Mouse (Mus musculus) midbrain, embryonic 11.5 days (tissue): ENCODE data around the gene Bmpr2. TPM values are rescaled to one million over a fixed set of nuclear protein-coding genes. Genes with fewer than 3 reads are reported as not detected.

Source experiments
- ATAC-seq: fragments of 200-750 bp; cut with Nextera tagmentation; 2 replicates; pipeline ENCODE4 v1.8.0; 2017; ENCODE audit warnings: moderate TSS enrichment, moderate library complexity; ENCODE audit not compliant: low FRiP score
- DNase-seq: peaks from one replicate; pipeline ENCODE4 v3.0.0; 2015; ENCODE audit warnings: low spot score; ENCODE audit errors: missing footprints
- H3K27ac ChIP-seq: fragments of 300-500 bp; sonication (generic); 2 replicates; pipeline ENCODE4 v1.5.1; 2014; ENCODE audit warnings: low read depth, low read length
- H3K27me3 ChIP-seq: fragments of 300-500 bp; sonication (generic); 2 replicates; pipeline ENCODE4 v1.6.1; 2014; ENCODE audit warnings: mild to moderate bottlenecking, low read length, moderate library complexity, mixed read lengths; ENCODE audit not compliant: control insufficient read depth, insufficient read depth
- H3K36me3 ChIP-seq: fragments of 300-500 bp; sonication (generic); 2 replicates; pipeline ENCODE4 v1.6.1; 2014; ENCODE audit warnings: mild to moderate bottlenecking, low read length, moderate library complexity, mixed read lengths; ENCODE audit not compliant: control insufficient read depth, insufficient read depth
- H3K4me1 ChIP-seq: fragments of 300-500 bp; sonication (generic); 2 replicates; pipeline ENCODE4 v1.6.1; 2014; ENCODE audit warnings: low read length; ENCODE audit not compliant: control insufficient read depth, insufficient read depth
- H3K4me2 ChIP-seq: fragments of 300-500 bp; sonication (generic); 2 replicates; pipeline ENCODE4 v1.6.1; 2014; ENCODE audit warnings: mild to moderate bottlenecking, moderate library complexity
- H3K4me3 ChIP-seq: fragments of 300-500 bp; sonication (generic); 2 replicates; pipeline ENCODE4 v1.5.1; 2014; ENCODE audit warnings: low read depth, low read length
- H3K9ac ChIP-seq: fragments of 300-500 bp; sonication (generic); 2 replicates; pipeline ENCODE4 v1.6.1; 2014; ENCODE audit warnings: low read length
- H3K9me3 ChIP-seq: fragments of 300-500 bp; sonication (generic); 2 replicates; pipeline ENCODE4 v1.6.1; 2016; ENCODE audit warnings: low read length; ENCODE audit not compliant: control insufficient read depth
- WGBS: fragments of 180-500 bp; shearing (Covaris S2); extraction: QIAGEN DNeasy Blood & Tissue Kit; methylation state at CpG from one replicate; pipeline ENCODE4 v1.1.7; 2014; 5-methylcytosine and 5-hydroxymethylcytosine counted together
- polyA plus RNA-seq: library from polyadenylated mRNA; unstranded; fragments of >200 nt; fragmentation: Nextera tagmentation; extraction: Ambion mirVana; gene quantifications from 2 replicates; pipeline ENCODE4 v1.2.1, GENCODE M21; 2014

Gene Bmpr2
- polyA plus RNA-seq, 1 experiment from 2014 or later, result 11.2 TPM

DNA sequence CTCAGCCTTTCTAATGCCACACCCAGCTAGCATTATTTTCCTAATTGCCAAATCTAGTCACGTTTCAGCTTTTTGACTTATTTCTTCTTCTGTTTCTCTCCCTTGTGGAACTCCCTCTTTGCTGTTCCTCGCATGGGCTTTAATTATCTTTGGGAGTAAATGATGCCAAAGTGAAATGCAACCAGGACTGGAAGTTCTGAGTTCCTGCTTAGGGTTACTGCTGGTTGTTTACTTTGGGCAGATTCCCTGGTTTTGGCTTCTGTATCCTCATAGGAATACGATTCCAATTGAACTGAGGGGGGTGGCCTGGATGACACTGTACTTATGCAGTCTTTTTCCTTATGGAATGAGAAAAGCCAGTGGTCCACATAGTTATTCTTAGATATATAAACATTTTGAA, 8.7 kb downstream of the Bmpr2 start:
- Histone ChIP-seq H3K4me2 (no peak overlapping the region), H3K9me3 (no peaks in the 10 kb centered on the region), H3K27ac (no peak overlapping the region), H3K27me3 (no peaks in the 10 kb centered on the region), H3K4me1 (peaks cover 3% of the 10 kb centered on the region), H3K9ac (no peak overlapping the region), H3K4me3 (no peak overlapping the region), H3K36me3 (no peaks in the 10 kb centered on the region)
- ATAC-seq, result no peak
- 82% methylated on average over 3 of the region's 3 CpGs for WGBS
- no peak for DNase-seq

DNA sequence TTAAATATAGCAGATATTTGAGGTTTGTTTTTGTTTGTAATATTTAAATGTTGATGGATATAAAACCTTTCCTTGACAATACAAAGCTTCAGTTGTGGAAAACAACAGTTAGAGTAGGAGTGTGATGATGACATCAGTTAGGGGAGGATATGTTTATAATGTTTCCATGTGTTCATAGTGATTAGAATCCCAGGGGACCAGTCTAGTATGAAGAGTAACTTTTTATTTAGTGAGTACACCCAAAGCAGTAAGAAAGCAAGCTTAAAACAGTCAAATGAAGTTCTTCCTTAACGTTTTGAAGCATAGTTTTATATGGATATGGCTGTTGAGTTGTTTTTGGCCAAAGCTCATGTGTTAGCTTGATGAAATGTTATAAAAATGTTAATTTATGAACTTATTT, 17.9 kb downstream of the Bmpr2 start:
- H3K27ac ChIP-seq, result no peak overlapping the region
- no peak for ATAC-seq
- H3K36me3 ChIP-seq, result no peaks in the 10 kb centered on the region
- H3K4me2 ChIP-seq, result no peak overlapping the region
- H3K9ac ChIP-seq, result no peak overlapping the region
- no peaks in the 10 kb centered on the region for H3K9me3 ChIP-seq
- no peak for DNase-seq
- no peak overlapping the region for H3K4me3 ChIP-seq
- no peaks in the 10 kb centered on the region for H3K27me3 ChIP-seq
- WGBS, result 92% methylated on average over 1 of the region's 1 CpGs
- H3K4me1 ChIP-seq, result no peaks in the 10 kb centered on the region

DNA sequence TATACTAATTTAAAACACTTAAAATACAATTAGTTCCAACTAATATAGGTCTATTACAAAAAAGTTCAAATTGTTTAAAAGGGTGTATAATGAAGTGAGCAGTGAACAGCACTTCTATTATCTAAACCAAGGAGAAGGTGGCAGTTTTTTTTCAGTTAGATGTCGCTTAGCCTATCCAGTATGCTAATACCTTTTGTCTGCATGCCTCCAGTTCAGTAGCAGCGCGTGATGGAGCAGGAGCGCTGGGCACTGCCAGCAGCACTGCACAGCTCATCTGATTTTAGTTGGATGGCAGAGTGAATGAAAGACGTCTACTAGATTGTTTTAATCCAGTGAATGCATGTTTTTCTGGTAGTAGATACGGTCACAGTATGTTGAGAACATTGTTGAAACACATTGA, 25.8 kb downstream of the Bmpr2 start:
- H3K36me3 ChIP-seq, result no peaks in the 10 kb centered on the region
- H3K4me3 ChIP-seq, result no peak overlapping the region
- H3K27ac ChIP-seq, result no peak overlapping the region
- DNase-seq (no peak), ATAC-seq (peak; percentile 72)
- H3K4me2 ChIP-seq, result no peak overlapping the region
- H3K4me1 ChIP-seq, result peaks cover 5% of the 10 kb centered on the region; the same call in 1 of the 2 replicates
- no peaks in the 10 kb centered on the region for H3K27me3 ChIP-seq
- no peak overlapping the region for H3K9ac ChIP-seq
- H3K9me3 ChIP-seq, result no peaks in the 10 kb centered on the region
- 37% methylated on average over 6 of the region's 6 CpGs for WGBS

DNA sequence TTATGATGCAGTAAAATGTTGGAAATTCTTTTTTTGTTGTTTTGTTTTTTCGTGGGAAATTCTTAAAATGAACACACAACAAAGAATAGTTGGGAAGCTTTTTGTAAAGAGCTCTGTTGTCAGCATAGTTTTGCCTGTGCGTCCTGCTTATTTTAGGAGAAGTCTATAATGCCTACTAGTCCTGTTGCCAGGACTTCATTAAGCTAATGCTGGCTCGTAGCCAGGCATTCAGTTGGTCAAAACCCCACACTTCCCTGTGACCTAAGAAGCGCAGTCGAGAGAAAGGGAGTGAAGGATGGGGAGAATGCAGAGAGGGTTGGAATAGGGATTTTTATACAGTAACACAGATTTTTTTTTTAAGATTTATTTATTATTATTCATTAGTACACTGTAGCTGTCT, 26.5 kb downstream of the Bmpr2 start:
- Histone ChIP-seq H3K27ac (no peak overlapping the region), H3K36me3 (no peaks in the 10 kb centered on the region), H3K4me3 (no peak overlapping the region), H3K27me3 (no peaks in the 10 kb centered on the region), H3K9ac (no peak overlapping the region), H3K4me1 (peaks cover 5% of the 10 kb centered on the region; the same call in 1 of the 2 replicates), H3K9me3 (no peaks in the 10 kb centered on the region), H3K4me2 (no peak overlapping the region)
- WGBS, result 92% methylated on average over 5 of the region's 5 CpGs
- DNase-seq (no peak), ATAC-seq (no peak)

DNA sequence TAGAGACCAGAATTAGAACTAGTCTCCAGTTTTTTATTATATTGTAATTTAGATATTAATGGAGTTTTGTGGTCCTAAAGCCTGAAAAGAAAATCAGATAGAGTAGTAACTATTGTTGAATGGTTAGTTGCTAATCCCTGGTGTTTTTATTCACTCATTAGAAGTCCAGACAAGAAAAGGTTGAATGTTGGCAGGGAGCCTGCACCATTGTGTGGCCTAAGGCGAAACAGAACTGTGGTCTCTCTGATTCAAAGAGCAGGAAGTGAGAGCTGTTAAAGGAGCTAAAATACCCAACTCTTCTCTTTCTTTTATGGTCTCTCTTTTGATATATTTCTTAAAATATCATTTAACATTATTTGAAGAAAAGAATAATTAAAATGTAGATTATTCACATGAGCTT, 32.1 kb downstream of the Bmpr2 start:
- WGBS, result 27% methylated on average over 1 of the region's 1 CpGs
- DNase-seq (no peak), ATAC-seq (no peak)

DNA sequence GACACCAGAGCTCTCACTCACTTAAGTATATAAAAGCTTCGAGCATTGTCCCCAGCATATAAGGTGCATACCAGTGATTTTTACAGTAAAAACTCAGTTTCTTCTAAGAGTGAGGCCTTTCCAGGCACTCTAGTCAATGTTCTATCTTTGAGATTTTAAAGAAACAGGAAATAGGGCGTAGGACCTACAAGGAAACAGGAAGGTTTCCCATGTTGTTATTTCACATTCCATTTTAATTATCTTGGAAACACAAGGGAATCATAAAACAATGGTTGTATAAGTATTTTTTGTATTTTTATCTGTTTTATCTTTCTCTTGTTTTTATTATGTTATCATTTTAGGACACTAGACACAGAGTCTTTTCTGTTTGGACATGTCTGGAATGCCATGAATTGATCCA, 34.7 kb downstream of the Bmpr2 start:
- Histone ChIP-seq H3K9me3 (no peaks in the 10 kb centered on the region), H3K4me3 (no peak overlapping the region), H3K9ac (no peak overlapping the region), H3K4me2 (no peak overlapping the region), H3K36me3 (no peaks in the 10 kb centered on the region), H3K27ac (no peak overlapping the region), H3K27me3 (no peaks in the 10 kb centered on the region), H3K4me1 (peaks cover 2% of the 10 kb centered on the region; the same call in 1 of the 2 replicates)
- ATAC-seq, result no peak
- no peak for DNase-seq
- WGBS, result 94% methylated on average over 2 of the region's 2 CpGs

More for the DNA sequence above, 32.1 kb downstream of the Bmpr2 start:
- no peaks in the 10 kb centered on the region for H3K36me3 ChIP-seq
- no peak overlapping the region for H3K4me3 ChIP-seq
- no peaks in the 10 kb centered on the region for H3K27me3 ChIP-seq
- H3K9ac ChIP-seq, result no peak overlapping the region
- no peak overlapping the region for H3K27ac ChIP-seq
- H3K4me2 ChIP-seq, result no peak overlapping the region
- no peaks in the 10 kb centered on the region for H3K9me3 ChIP-seq
- H3K4me1 ChIP-seq, result peaks cover 2% of the 10 kb centered on the region; the same call in 1 of the 2 replicates

DNA sequence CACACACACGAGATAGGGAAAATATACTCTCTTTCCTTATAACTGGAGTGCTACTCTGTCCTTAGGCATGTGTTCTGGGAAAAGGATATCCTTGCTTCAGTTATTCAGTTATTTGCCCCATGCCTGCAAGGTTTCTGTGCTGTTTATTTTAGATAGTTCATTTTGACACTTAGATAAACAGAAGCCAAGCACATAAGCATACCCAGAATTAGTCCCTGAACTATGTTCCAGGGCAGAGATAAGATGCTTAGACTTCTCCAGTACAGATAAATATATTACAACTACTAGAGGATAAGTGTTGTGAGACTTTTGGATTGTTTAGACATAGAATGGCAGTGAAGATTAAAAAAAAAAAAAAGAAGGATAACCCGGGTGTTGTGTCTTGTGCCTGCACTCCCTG, 41.2 kb downstream of the Bmpr2 start:
- no peaks in the 10 kb centered on the region for H3K36me3 ChIP-seq
- no peaks in the 10 kb centered on the region for H3K4me1 ChIP-seq
- no peak overlapping the region for H3K27ac ChIP-seq
- DNase-seq, result no peak
- H3K9me3 ChIP-seq, result no peaks in the 10 kb centered on the region
- no peak overlapping the region for H3K9ac ChIP-seq
- no peak overlapping the region for H3K4me3 ChIP-seq
- no peak overlapping the region for H3K4me2 ChIP-seq
- H3K27me3 ChIP-seq, result no peaks in the 10 kb centered on the region
- ATAC-seq, result no peak
- WGBS, result 84% methylated on average over 2 of the region's 2 CpGs

DNA sequence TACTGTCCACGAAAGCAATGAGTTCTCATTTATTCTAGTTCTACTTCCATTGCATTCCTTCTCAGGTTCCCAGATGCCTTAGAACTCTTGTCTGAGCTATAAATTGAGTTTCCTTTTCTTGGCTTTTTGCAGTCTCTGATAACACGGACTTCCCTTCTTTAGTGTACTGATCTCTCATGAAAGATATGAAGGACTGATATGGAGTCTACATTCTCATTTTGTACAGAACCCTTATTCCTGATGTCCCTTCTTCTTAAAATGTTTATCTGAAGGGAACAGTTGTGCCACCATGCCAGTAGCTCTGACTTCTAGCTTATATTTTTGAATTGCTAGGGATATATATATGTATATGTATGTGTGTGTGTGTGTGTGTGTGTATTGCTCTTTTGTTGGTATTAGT, 46.7 kb downstream of the Bmpr2 start:
- Histone ChIP-seq H3K36me3 (no peaks in the 10 kb centered on the region), H3K4me2 (no peak overlapping the region), H3K27ac (no peak overlapping the region), H3K27me3 (no peaks in the 10 kb centered on the region), H3K4me3 (no peak overlapping the region), H3K9ac (no peak overlapping the region), H3K4me1 (no peaks in the 10 kb centered on the region), H3K9me3 (no peaks in the 10 kb centered on the region)
- 92% methylated on average over 2 of the region's 2 CpGs for WGBS
- no peak for ATAC-seq
- DNase-seq, result no peak

DNA sequence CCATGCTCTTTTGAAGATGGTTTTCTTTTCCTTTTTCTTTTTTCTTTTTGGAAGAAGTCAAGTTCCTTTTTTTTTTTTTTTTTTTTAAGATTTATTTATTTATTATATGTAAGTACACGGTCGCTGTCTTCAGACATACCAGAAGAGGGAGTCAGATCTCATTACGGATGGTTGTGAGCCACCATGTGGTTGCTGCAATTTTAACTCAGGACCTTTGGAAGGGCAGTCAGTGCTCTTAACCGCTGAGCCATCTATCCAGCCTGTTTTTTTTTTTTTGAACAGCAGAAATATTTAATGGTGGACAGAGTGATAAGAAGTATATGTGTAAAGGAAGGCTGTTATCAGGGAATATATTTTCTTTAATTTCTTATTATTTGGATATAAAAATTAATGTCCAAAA, 49.6 kb downstream of the Bmpr2 start:
- Histone ChIP-seq H3K9me3 (no peaks in the 10 kb centered on the region), H3K4me2 (no peak overlapping the region), H3K4me3 (no peak overlapping the region), H3K9ac (no peak overlapping the region), H3K27ac (no peak overlapping the region), H3K4me1 (no peaks in the 10 kb centered on the region), H3K36me3 (peaks cover 17% of the 10 kb centered on the region), H3K27me3 (no peaks in the 10 kb centered on the region)
- ATAC-seq, result no peak
- WGBS, result 88% methylated on average over 4 of the region's 4 CpGs
- DNase-seq, result no peak

DNA sequence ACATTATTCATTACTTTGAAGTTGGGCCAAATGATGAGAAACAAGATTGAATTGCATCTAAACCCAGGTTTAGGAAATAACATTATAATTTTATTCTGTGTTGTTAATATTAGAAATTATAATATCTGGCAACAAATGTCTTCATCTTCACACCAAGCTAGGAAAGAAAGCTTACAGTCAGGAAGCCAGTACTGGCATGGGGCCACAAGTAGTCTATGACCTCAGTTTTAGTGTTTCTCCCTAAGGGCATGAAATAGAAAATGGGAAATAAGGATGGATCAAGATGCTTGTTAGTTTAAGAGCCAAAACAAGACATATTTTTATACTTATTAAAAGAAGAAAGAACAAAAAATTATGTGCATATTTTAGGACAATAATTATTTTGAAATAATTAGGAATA, 62.2 kb downstream of the Bmpr2 start:
- H3K9me3 ChIP-seq, result no peaks in the 10 kb centered on the region
- no peaks in the 10 kb centered on the region for H3K27me3 ChIP-seq
- no peaks in the 10 kb centered on the region for H3K4me1 ChIP-seq
- peaks cover 5% of the 10 kb centered on the region; the same call in 1 of the 2 replicates for H3K36me3 ChIP-seq
- DNase-seq (no peak), ATAC-seq (no peak)
- no peak overlapping the region for H3K27ac ChIP-seq
- no peak overlapping the region for H3K4me2 ChIP-seq
- H3K4me3 ChIP-seq, result no peak overlapping the region
- H3K9ac ChIP-seq, result no peak overlapping the region
